Mouse (Mus musculus) ovary, postnatal 10 days (tissue): ENCODE data around the gene Islr2.

ENCODE experiments used
- DNase-seq: peaks from one replicate; pipeline ENCODE4 v3.0.0; 2022; ENCODE audit warnings: low spot score

The Islr2 gene

GRCm38 (mm10) chr9:58150733-58151361 lies 53.3 kb downstream of the Islr2 start:
- DNase-seq, result no peak

- no peak for DNase-seq
These were observed 55.3 kb downstream of the Islr2 start for GRCm38 (mm10) chr9:58148806-58149205.
